Mouse (Mus musculus) lung, adult 2 months (tissue): ENCODE results near the gene Rae1.

Source experiments
- CTCF ChIP-seq: fragments of 200-500 bp; IDR thresholded peaks from 2 replicates; pipeline ENCODE4 v1.5.1; 2011; ENCODE audit warnings: mild to moderate bottlenecking, low read length, control low read depth; ENCODE audit not compliant: insufficient read depth
- POLR2A ChIP-seq: fragments of 200-500 bp; IDR thresholded peaks from 2 replicates; pipeline ENCODE4 v1.6.1; 2011; ENCODE audit warnings: low read depth, mild to moderate bottlenecking, control low read depth, low read length, borderline replicate concordance; ENCODE audit errors: extremely low read depth

- no peak for TF ChIP-seq CTCF
- TF ChIP-seq POLR2A, result no peak
These were observed 1.0 kb downstream of the Rae1 start for GRCm38 (mm10) chr2:173000921-173001320.
